Comparison of ENCODE assay signal across 11 mouse cellular contexts in the genomic region with DNA sequence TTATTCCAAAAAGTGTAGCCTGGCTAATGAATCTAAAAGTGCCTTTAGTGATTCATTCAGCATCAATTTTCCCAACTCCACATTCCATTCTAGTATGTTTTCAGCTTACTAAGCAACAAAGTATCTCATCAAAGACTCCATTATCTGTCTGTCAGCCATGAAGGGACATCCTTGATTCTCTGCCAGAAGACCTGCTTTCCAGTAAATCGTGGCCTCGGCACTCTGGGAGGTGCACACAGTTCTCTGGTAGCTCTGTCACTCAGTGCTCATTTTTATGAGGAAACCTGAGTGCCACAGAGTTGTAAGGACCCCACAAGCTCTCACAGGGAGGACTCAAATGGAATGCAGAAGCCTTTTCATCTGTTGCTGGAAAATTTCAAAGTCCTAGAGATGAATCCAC.
"Had no signal": no experiment of that assay in that cellular context is flagged by ENCODE, and none has a peak within 500 bp of the region (broad histone marks: within the 10 kb centered on the region; RNA-seq: fewer than 3 reads in every experiment).

No protein-coding gene starts in this region.

- H3K27me3 ChIP-seq: kidney, embryonic 15.5 days; liver, embryonic 15.5 days; midbrain, embryonic 13.5 days had no signal

- DNase-seq: kidney, postnatal 36 days; layer of hippocampus, adult 9-11 months; lung, adult 2 months; lung, postnatal 36 days; thymus, postnatal 36 days had no signal

- H3K9ac ChIP-seq: kidney, embryonic 15.5 days; liver, embryonic 15.5 days; midbrain, embryonic 13.5 days had no signal

- ATAC-seq: lung, postnatal 0 days; midbrain, embryonic 13.5 days had no signal

- H3K9me3 ChIP-seq: kidney, embryonic 15.5 days; limb, embryonic 10.5 days; liver, embryonic 15.5 days; midbrain, embryonic 13.5 days had no signal

- H3K4me2 ChIP-seq: kidney, embryonic 15.5 days; liver, embryonic 11.5 days; liver, embryonic 15.5 days; midbrain, embryonic 13.5 days had no signal

- H3K36me3 ChIP-seq: kidney, embryonic 15.5 days; limb, embryonic 10.5 days; liver, embryonic 15.5 days; midbrain, embryonic 13.5 days had no signal

- H3K4me3 ChIP-seq: kidney, embryonic 15.5 days; limb, embryonic 10.5 days; liver, embryonic 15.5 days; midbrain, embryonic 13.5 days had no signal

- H3K4me1 ChIP-seq: kidney, embryonic 15.5 days; liver, embryonic 15.5 days had no signal

- H3K27ac ChIP-seq: kidney, embryonic 15.5 days; limb, embryonic 10.5 days; liver, embryonic 15.5 days; midbrain, embryonic 13.5 days had no signal
